Mouse (Mus musculus) liver, adult 2 months (tissue): ENCODE results near the gene H2-Ab1.

Experiments
- CTCF ChIP-seq: fragments of 200-500 bp; IDR thresholded peaks from 2 replicates; pipeline ENCODE4 v1.5.1; 2011; ENCODE audit warnings: low read depth, low read length, control low read depth
- POLR2A ChIP-seq: fragments of 200-500 bp; IDR thresholded peaks from 2 replicates; pipeline ENCODE4 v1.6.1; 2011; ENCODE audit warnings: low read length, control low read depth; ENCODE audit not compliant: insufficient read depth; ENCODE audit errors: extremely low read depth

DNA sequence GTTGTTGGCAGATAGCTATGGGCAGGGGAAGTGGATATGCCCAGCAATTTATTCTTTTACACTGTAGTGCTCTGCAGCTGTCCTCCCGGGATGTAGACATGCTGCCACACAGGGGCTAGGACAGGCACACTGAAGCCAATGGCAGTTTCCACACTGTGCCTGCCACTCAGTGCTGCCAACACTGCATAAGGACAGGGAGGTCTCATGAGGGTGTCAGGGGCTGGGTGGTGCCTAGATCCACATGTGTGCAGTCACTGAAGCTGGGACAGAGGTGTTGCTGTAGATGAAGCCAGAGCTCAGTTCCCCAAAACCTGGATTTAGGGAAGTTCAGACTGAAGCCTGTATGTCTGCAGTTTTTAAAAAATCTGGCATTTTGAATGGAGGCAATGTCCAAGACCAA, 54.7 kb downstream of the H2-Ab1 start:
- TF ChIP-seq CTCF (no peak), POLR2A (no peak)
